Mouse (Mus musculus) lung, adult 2 months (tissue): ENCODE measurements around the gene Nr4a1.

ENCODE experiments used
- CTCF ChIP-seq: fragments of 200-500 bp; IDR thresholded peaks from 2 replicates; pipeline ENCODE4 v1.5.1; 2011; ENCODE audit warnings: mild to moderate bottlenecking, low read length, control low read depth; ENCODE audit not compliant: insufficient read depth
- POLR2A ChIP-seq: fragments of 200-500 bp; IDR thresholded peaks from 2 replicates; pipeline ENCODE4 v1.6.1; 2011; ENCODE audit warnings: low read depth, mild to moderate bottlenecking, control low read depth, low read length, borderline replicate concordance; ENCODE audit errors: extremely low read depth

- TF ChIP-seq POLR2A (no peak), CTCF (no peak)
Observed at GRCm38 (mm10) chr15:101315378-101315777, 61.3 kb downstream of the Nr4a1 start.
